Mouse (Mus musculus) stomach, postnatal 0 days (tissue): ENCODE data around the gene Spcs2.

Source experiments
- CTCF ChIP-seq: IDR thresholded peaks from 2 replicates; pipeline ENCODE4 v1.5.1; 2016; ENCODE audit warnings: antibody characterized with exemption, low read depth, mild to moderate bottlenecking, moderate library complexity
- EP300 ChIP-seq: optimal IDR thresholded peaks from 2 replicates; pipeline ENCODE3; 2016; ENCODE audit warnings: antibody characterized with exemption

DNA sequence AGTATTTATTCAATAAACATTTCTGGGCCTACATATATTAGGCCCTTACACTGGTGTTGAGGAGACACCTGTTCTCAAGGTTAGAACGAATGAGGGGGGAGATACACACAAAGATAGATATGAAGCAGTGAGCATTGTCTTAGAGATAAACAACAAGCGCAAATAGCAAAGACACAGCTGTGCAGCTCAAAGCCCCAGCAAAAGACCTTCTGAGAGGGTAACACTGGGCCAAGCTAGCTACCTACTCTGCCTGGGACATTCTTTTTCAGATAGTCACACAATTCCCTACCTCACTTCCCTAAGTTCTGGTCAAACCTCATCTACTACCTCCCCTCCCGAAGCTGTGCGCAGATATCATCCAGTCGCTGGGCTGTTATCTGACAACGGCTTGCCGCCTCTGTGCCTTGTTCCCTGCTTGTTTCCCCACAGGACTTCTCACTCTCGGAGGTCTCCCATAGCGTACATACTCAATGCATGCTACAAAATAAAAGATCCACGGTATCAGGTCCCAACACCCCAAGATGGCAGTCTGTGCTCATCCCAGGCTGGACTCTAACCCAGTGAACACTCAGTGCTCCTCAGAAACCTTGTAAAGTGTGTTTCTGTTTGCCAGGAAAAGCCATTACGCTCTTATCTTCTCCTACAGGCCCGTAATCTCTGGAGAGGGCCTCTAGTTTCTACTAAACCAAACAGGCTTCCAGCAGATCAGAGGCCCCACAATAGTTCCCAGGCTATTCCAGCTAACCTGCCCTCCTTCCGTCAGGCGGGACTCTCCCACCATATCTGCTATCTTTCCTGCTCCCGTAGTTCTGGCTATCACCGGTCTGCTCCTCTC, 38.4 kb downstream of the Spcs2 start:
- TF ChIP-seq CTCF (no peak), EP300 (no peak)
